Mouse (Mus musculus) heart, adult 2 months (tissue): ENCODE results near the gene Fam214b.

Experiments
- CTCF ChIP-seq: fragments of 200-600 bp; IDR thresholded peaks from 2 replicates; pipeline ENCODE4 v1.8.1; 2022; ENCODE audit warnings: antibody characterized with exemption, mild to moderate bottlenecking, moderate library complexity
- EP300 ChIP-seq: fragments of 200-500 bp; IDR thresholded peaks from 2 replicates; pipeline ENCODE4 v1.6.1; 2011; ENCODE audit warnings: low read depth, low read length, control low read depth; ENCODE audit not compliant: insufficient read depth
- POLR2A ChIP-seq: fragments of 200-500 bp; IDR thresholded peaks from 2 replicates; pipeline ENCODE4 v1.6.1; 2011; ENCODE audit warnings: mild to moderate bottlenecking, low read depth, low read length, control low read depth; ENCODE audit not compliant: insufficient read depth

GRCm38 (mm10) chr4:43060286-43060685 lies 14.3 kb upstream of the Fam214b start:
- TF ChIP-seq POLR2A (no peak), CTCF (peak; percentile 48), EP300 (no peak)
